Mouse (Mus musculus) hindbrain, embryonic 13.5 days (tissue): Measurements from ENCODE around the gene Zc3h10. TPM values are rescaled to one million over a fixed set of nuclear protein-coding genes. Genes with fewer than 3 reads are reported as not detected.
"Not testable (repeated sequence)": the region's sequence is repeated elsewhere in the genome, so short reads cannot be mapped to it uniquely, and the experiment has no call there.

Source experiments
- ATAC-seq: fragments of 200-750 bp; cut with Nextera tagmentation; 2 replicates; pipeline ENCODE4 v1.8.0; 2017; ENCODE audit warnings: moderate TSS enrichment; ENCODE audit not compliant: low FRiP score
- H3K27ac ChIP-seq: fragments of 300-500 bp; sonication (generic); 2 replicates; pipeline ENCODE4 v1.5.1; 2015; ENCODE audit warnings: inconsistent platforms, mild to moderate bottlenecking, moderate library complexity
- H3K27me3 ChIP-seq: fragments of 300-500 bp; sonication (generic); 2 replicates; pipeline ENCODE4 v1.6.1; 2015; ENCODE audit warnings: mild to moderate bottlenecking, inconsistent platforms
- H3K36me3 ChIP-seq: fragments of 300-500 bp; sonication (generic); 2 replicates; pipeline ENCODE4 v1.6.1; 2015; ENCODE audit warnings: mild to moderate bottlenecking, inconsistent platforms
- H3K4me1 ChIP-seq: fragments of 300-500 bp; sonication (generic); replicated peaks from 2 replicates; pipeline ENCODE4 v1.6.1; 2015; ENCODE audit warnings: inconsistent platforms
- H3K4me2 ChIP-seq: fragments of 300-500 bp; sonication (generic); 2 replicates; pipeline ENCODE4 v1.6.1; 2015; ENCODE audit warnings: inconsistent platforms, mild to moderate bottlenecking, moderate library complexity
- H3K4me3 ChIP-seq: fragments of 300-500 bp; sonication (generic); 2 replicates; pipeline ENCODE4 v1.5.1; 2015; ENCODE audit warnings: mild to moderate bottlenecking, inconsistent platforms
- H3K9ac ChIP-seq: fragments of 300-500 bp; sonication (generic); 2 replicates; pipeline ENCODE4 v1.6.1; 2015; ENCODE audit warnings: mild to moderate bottlenecking, inconsistent platforms
- H3K9me3 ChIP-seq: fragments of 300-500 bp; sonication (generic); 2 replicates; pipeline ENCODE4 v1.6.1; 2016; ENCODE audit warnings: inconsistent platforms
- WGBS: fragments of 180-500 bp; shearing (Covaris S2); methylation state at CpG from one replicate; pipeline ENCODE4 v1.1.7; 2015; 5-methylcytosine and 5-hydroxymethylcytosine counted together
- polyA plus RNA-seq: library from polyadenylated mRNA; unstranded; fragments of >200 nt; fragmentation: Nextera tagmentation; extraction: Ambion mirVana; gene quantifications from 2 replicates; pipeline ENCODE4 v1.2.1, GENCODE M21; 2015

Zc3h10 gene
- polyA plus RNA-seq, 1 experiment from 2014 or later: 20.9 TPM

DNA sequence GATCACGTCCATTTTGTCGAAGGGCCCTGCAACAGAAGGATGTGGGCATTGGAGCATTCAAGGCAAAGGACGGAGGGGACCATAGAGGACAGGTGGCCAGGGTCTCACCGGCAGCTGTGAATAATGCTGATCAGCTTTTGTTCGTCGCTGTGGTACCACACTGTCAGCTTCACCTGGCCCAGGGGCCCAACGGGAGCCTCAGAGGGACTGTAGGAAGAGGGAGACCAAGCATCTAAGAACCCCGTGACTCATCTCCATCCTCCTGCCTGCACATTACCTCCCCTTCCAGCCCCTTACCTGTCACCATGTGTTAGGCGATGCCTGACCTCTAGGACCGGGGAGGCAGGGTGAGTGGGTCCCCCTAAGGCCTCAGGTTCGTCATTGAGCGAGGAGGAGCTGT, 35.8 kb downstream of the Zc3h10 start:
- 90% methylated on average over 12 of the region's 12 CpGs for WGBS
- Histone ChIP-seq H3K36me3 (peaks cover 55% of the 10 kb centered on the region), H3K9me3 (no peaks in the 10 kb centered on the region), H3K4me3 (no peak overlapping the region), H3K4me2 (no peak overlapping the region), H3K9ac (no peak overlapping the region), H3K4me1 (no peaks in the 10 kb centered on the region), H3K27ac (no peak overlapping the region), H3K27me3 (peaks cover 19% of the 10 kb centered on the region)
- ATAC-seq: no peak

DNA sequence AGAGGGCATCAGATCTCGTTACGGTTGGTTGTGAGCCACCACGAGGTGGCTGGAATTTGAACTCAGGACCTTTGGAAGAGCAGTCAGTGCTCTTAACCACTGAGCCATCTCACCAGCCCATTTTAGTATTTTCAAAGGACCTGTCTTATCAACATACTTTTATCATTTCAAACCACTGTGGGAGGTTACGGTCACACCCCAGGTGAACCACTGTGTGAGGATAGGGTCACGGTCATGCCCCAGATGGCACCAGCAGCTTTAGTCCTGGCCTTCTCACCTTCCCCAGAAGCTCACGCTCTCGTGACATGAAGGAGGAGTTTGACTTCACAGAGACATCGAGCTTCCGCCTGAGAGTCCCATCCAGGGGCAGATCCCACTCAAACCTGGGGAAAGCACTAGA, 36.4 kb downstream of the Zc3h10 start:
- no peak for ATAC-seq
- 91% methylated on average over 9 of the region's 9 CpGs for WGBS

DNA sequence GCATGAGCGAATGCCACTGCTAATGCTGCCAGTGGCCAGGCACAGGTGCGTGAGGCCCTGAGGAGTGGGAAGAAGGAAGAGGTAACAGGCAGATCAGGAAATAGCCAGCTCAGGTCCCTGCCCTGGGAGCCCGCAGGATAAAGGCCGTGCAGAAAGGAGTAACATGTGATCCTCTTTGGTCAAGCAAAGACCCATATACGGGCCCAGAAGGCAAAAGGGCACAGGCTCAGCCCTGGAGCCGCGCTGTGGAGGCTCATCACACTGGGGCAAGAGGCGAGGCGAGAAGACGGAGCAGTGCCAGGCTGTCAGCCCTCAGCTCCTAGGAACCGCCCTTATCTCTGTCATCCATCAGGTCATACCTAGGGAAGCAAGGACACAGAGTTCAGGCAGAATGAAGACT, 37.3 kb downstream of the Zc3h10 start:
- Histone ChIP-seq H3K4me2 (no peak overlapping the region), H3K4me3 (no peak overlapping the region), H3K27ac (no peak overlapping the region), H3K4me1 (no peaks in the 10 kb centered on the region), H3K9ac (no peak overlapping the region), H3K36me3 (peaks cover 44% of the 10 kb centered on the region), H3K9me3 (no peaks in the 10 kb centered on the region), H3K27me3 (peaks cover 5% of the 10 kb centered on the region)
- WGBS: 91% methylated on average over 11 of the region's 11 CpGs
- ATAC-seq: no peak

More for the DNA sequence above, 36.4 kb downstream of the Zc3h10 start:
- Histone ChIP-seq H3K9ac (no peak overlapping the region), H3K9me3 (no peaks in the 10 kb centered on the region), H3K36me3 (peaks cover 51% of the 10 kb centered on the region), H3K27me3 (peaks cover 14% of the 10 kb centered on the region), H3K4me2 (no peak overlapping the region), H3K27ac (no peak overlapping the region), H3K4me3 (no peak overlapping the region), H3K4me1 (no peaks in the 10 kb centered on the region)

DNA sequence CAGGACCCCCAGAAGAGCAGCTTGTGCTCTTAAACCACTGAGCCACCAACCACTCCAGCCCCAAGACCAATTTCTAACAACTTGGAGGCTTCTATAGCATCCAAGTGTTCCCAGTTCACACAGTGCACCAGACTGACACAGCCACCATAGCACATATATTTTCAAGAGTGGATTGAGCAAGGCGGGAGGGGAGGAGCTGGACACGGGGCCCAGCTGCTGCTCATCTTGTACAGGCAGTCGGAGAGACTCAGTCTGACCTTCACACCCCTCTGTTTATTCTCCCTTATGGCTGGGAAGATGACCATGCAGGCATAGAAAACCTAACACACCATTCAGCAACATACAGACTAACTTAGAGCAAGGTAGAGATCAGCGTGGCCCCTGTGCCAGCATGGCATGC, 37.7 kb downstream of the Zc3h10 start:
- Histone ChIP-seq H3K4me2 (no peak overlapping the region), H3K4me3 (no peak overlapping the region), H3K9me3 (no peaks in the 10 kb centered on the region), H3K27ac (no peak overlapping the region), H3K9ac (no peak overlapping the region), H3K36me3 (peaks cover 40% of the 10 kb centered on the region), H3K4me1 (no peaks in the 10 kb centered on the region), H3K27me3 (peaks cover under 1% of the 10 kb centered on the region; the same call in 1 of the 2 replicates)
- ATAC-seq: no peak
- WGBS: 83% methylated on average over 4 of the region's 4 CpGs

DNA sequence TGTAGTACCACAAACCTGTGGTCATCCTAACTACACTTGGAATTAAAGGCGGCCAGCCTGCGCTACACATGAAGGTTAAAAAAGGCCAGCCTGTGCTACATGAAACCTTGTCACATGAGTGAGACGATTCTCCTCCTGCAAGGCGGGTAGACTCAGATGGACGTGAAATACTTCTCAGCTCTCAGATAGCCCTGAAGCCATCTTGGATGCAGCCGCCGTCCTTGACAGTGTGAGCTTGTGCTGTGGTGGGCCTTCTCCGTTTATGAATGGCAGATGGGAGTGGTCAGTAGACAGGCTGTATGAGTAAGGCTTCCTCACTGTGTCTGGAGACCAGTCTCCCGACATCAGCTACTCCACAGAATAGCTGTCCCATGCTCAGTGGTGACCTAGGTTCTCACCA, 38.4 kb downstream of the Zc3h10 start:
- no peak overlapping the region for H3K9ac ChIP-seq
- H3K36me3 ChIP-seq: peaks cover 39% of the 10 kb centered on the region
- no peaks in the 10 kb centered on the region for H3K9me3 ChIP-seq
- no peaks in the 10 kb centered on the region for H3K27me3 ChIP-seq
- no peak overlapping the region for H3K4me3 ChIP-seq
- no peak for ATAC-seq
- no peak overlapping the region for H3K27ac ChIP-seq
- no peaks in the 10 kb centered on the region for H3K4me1 ChIP-seq
- no peak overlapping the region for H3K4me2 ChIP-seq
- 87% methylated on average over 9 of the region's 9 CpGs for WGBS

DNA sequence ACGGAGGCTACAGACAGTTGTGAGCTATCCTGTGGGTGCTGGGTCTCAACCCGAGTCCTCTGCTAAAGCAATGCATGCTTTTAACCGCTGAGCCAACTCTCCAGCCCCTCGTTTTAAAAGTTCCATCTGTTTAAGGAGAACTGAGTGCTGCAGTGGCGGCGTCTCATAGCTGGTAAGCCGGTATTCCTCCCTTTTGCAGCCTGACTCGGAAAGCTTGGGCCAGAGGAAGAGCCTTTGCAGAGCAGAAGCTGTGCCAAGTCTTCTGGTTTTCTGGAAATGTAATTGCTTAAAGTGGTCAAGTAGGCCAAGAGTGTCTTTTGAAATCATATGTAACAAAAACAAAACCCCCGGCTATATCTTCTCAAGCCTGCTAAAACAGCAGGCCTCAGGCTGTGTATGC, 39.3 kb downstream of the Zc3h10 start:
- Histone ChIP-seq H3K27me3 (no peaks in the 10 kb centered on the region), H3K9ac (no peak overlapping the region), H3K4me3 (no peak overlapping the region), H3K9me3 (no peaks in the 10 kb centered on the region), H3K27ac (no peak overlapping the region), H3K36me3 (peaks cover 30% of the 10 kb centered on the region), H3K4me1 (peaks cover 4% of the 10 kb centered on the region; the same call in 1 of the 2 replicates), H3K4me2 (no peak overlapping the region)
- 81% methylated on average over 9 of the region's 9 CpGs for WGBS
- no peak for ATAC-seq

DNA sequence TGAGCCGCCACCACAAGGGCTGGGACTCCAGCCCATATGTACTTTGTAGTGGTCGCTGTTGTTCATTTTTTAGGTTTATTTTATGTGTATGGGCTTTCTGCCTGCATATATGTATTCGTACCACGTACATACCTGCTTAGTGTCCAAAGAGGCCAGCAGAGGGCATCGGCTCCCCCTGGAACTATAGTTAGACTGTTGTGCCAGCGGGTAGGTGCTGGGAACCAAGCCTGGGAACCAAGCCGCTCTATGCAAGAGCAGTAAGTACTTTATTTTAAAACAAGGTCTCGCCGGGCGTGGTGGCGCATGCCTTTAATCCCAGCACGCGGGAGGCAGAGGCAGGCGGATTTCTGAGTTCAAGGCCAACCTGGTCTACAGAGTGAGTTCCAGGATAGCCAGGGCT, 41.6 kb downstream of the Zc3h10 start:
- peaks cover 16% of the 10 kb centered on the region for H3K36me3 ChIP-seq
- H3K4me3 ChIP-seq: no peak overlapping the region
- H3K27ac ChIP-seq: no peak overlapping the region
- peaks cover 4% of the 10 kb centered on the region; the same call in 1 of the 2 replicates for H3K4me1 ChIP-seq
- H3K4me2 ChIP-seq: no peak overlapping the region
- WGBS: 94% methylated on average over 14 of the region's 14 CpGs
- H3K9ac ChIP-seq: no peak overlapping the region
- ATAC-seq: no peak
- H3K9me3 ChIP-seq: no peaks in the 10 kb centered on the region
- no peaks in the 10 kb centered on the region for H3K27me3 ChIP-seq

DNA sequence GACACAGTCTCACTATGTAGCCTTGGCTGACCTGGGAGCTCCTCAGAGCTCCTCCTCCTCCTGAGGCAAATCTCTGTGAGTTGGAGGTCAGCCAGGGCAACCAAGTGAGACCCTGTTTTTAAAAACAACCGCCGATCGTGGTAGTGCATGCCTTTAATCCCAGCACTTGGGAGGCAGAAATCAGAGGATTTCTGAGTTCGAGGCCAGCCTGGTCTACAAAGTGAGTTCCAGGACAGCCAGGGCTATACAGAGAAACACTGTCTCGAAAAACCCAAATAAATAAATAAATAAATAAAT, 42.3 kb downstream of the Zc3h10 start:
- not testable (repeated sequence) for H3K27ac ChIP-seq, H3K27me3 ChIP-seq, H3K4me3 ChIP-seq, H3K4me1 ChIP-seq, H3K9ac ChIP-seq, H3K9me3 ChIP-seq, ATAC-seq, H3K4me2 ChIP-seq
- peaks cover 14% of the 10 kb centered on the region for H3K36me3 ChIP-seq
- WGBS: 86% methylated on average over 5 of the region's 5 CpGs

GRCm38 (mm10) chr10:128504641-128505370, 42.8 kb downstream of the Zc3h10 start:
- 79% methylated on average over 9 of the region's 9 CpGs for WGBS
- Histone ChIP-seq H3K9me3 (no peaks in the 10 kb centered on the region), H3K27me3 (no peaks in the 10 kb centered on the region), H3K4me3 (no peak overlapping the region), H3K9ac (0 out of 2 replicates have a peak overlapping the region, but pooled peaks have one; percentile 36), H3K4me1 (peaks cover 4% of the 10 kb centered on the region; the same call in 1 of the 2 replicates), H3K4me2 (no peak overlapping the region), H3K36me3 (peaks cover 9% of the 10 kb centered on the region), H3K27ac (no peak overlapping the region)
- no peak for ATAC-seq

DNA sequence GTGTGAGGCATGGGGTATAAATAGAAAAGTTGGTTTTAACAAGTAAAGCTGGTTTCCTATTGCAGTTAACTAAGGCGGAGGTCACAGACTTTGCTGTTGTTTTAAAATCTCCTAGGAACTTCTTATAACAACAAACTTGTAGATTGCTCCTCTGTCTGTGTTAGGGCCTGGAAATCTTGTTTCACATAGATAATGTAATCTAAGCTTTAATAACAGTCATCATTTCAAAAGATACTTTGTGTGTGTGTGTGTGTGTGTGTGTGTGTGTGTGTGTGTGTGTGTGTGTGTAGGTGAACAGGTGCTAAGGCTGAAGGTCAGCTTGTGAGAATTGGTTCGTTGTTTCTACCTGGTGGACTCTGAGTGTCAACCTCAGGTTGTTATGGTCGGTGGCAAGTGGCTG, 43.6 kb downstream of the Zc3h10 start:
- H3K27me3 ChIP-seq: no peaks in the 10 kb centered on the region
- H3K9ac ChIP-seq: no peak overlapping the region
- no peak overlapping the region for H3K4me2 ChIP-seq
- H3K9me3 ChIP-seq: no peaks in the 10 kb centered on the region
- H3K4me3 ChIP-seq: no peak overlapping the region
- peaks cover 12% of the 10 kb centered on the region for H3K4me1 ChIP-seq
- H3K27ac ChIP-seq: no peak overlapping the region
- ATAC-seq: no peak
- 91% methylated on average over 3 of the region's 3 CpGs for WGBS
- H3K36me3 ChIP-seq: peaks cover under 1% of the 10 kb centered on the region

- H3K4me1 ChIP-seq: peaks cover 12% of the 10 kb centered on the region
- H3K27me3 ChIP-seq: no peaks in the 10 kb centered on the region
- ATAC-seq: no peak
- no peak overlapping the region for H3K4me3 ChIP-seq
- H3K9ac ChIP-seq: no peak overlapping the region
- no peak overlapping the region for H3K4me2 ChIP-seq
- 78% methylated on average over 8 of the region's 8 CpGs for WGBS
- no peaks in the 10 kb centered on the region; the same call in 1 of the 2 replicates for H3K36me3 ChIP-seq
- H3K9me3 ChIP-seq: no peaks in the 10 kb centered on the region
- H3K27ac ChIP-seq: no peak overlapping the region
These were observed 44.0 kb downstream of the Zc3h10 start for GRCm38 (mm10) chr10:128503532-128503931.

DNA sequence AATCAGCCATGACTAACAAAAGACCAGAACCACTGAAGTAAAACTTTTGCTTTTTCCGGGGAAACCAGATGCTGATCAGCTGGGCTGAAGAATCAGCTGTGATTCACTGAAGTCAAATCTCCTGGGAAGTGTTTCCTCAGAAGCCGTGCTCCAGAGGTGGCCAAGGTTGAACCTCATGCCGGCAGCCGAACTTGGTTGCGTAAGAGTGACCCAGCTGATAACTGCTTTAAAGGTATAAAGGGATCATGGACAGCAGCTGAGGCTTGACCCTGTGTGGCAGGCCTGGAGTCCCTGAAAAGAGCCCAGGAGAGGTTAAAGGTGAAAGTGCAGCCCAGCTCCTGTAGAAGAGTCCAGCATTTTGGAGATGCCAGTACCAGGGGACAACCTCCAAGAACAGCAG, 45.2 kb downstream of the Zc3h10 start:
- WGBS: 86% methylated on average over 5 of the region's 5 CpGs
- Histone ChIP-seq H3K4me1 (peaks cover 23% of the 10 kb centered on the region), H3K36me3 (no peaks in the 10 kb centered on the region; the same call in 1 of the 2 replicates), H3K9me3 (no peaks in the 10 kb centered on the region), H3K4me2 (no peak overlapping the region), H3K27me3 (no peaks in the 10 kb centered on the region), H3K4me3 (no peak overlapping the region), H3K27ac (no peak overlapping the region), H3K9ac (no peak overlapping the region)
- ATAC-seq: no peak

DNA sequence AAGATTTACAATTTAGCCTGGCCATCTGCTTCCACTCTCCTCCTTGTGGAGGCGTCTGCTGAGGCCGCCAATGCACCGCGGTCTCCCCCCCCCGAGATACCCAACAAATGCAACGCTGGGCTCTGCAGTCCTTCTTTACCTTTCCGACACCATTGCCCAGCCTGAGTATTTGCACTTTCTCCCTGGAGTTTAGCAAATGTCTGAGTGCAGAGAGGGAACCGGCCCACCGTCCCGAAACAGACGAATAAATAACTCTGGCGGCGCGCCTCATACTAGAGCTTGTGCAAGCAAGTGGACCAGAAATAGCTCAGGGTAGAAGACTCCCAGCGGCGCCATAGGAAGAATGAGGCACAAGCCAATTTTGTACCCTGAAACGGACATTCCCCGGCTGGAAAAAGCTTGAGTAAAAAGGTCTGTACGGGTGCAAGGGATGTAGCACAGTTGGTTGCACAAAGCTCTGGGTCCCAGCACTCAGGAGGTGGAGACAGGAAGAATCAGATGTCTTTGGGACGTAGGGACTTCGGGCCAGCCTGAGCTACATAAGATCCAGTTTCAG, 48.4 kb downstream of the Zc3h10 start:
- Histone ChIP-seq H3K4me3 (peak overlapping the region; percentile 65), H3K9ac (peak overlapping the region; percentile 66), H3K27ac (peak overlapping the region; percentile 75), H3K9me3 (no peaks in the 10 kb centered on the region), H3K36me3 (no peaks in the 10 kb centered on the region), H3K4me2 (peak overlapping the region; percentile 63), H3K27me3 (no peaks in the 10 kb centered on the region), H3K4me1 (peaks cover 42% of the 10 kb centered on the region)
- WGBS: 2% methylated on average over 21 of the region's 21 CpGs
- ATAC-seq: peak; percentile 30
